Mouse (Mus musculus) lung, postnatal 0 days (tissue): Measurements from ENCODE around the gene Gm20388. TPM values are rescaled to one million over a fixed set of nuclear protein-coding genes. Genes with fewer than 3 reads are reported as not detected.

Experiments
- ATAC-seq: fragments of 200-750 bp; cut with Nextera tagmentation; 2 replicates; pipeline ENCODE4 v1.8.0; 2017; ENCODE audit warnings: moderate library complexity
- DNase-seq: peaks from one replicate; pipeline ENCODE4 v3.0.0-alpha.2; 2016; ENCODE audit warnings: low spot score
- H3K27ac ChIP-seq: fragments of 300-500 bp; sonication (generic); 2 replicates; pipeline ENCODE4 v1.5.1; 2014; ENCODE audit warnings: antibody characterized with exemption, mild to moderate bottlenecking, low read length, mixed read lengths
- H3K27me3 ChIP-seq: fragments of 300-500 bp; sonication (generic); replicated peaks from 2 replicates; pipeline ENCODE4 v1.6.1; 2014; ENCODE audit warnings: low read length, mixed read lengths; ENCODE audit not compliant: insufficient read depth
- H3K36me3 ChIP-seq: fragments of 300-500 bp; sonication (generic); 2 replicates; pipeline ENCODE4 v1.6.1; 2014; ENCODE audit warnings: low read length, mixed read lengths; ENCODE audit not compliant: insufficient read depth
- H3K4me1 ChIP-seq: fragments of 300-500 bp; sonication (generic); 2 replicates; pipeline ENCODE4 v1.6.1; 2014; ENCODE audit warnings: antibody characterized with exemption, low read depth, low read length, mixed read lengths; ENCODE audit not compliant: insufficient read depth
- H3K4me2 ChIP-seq: fragments of 300-500 bp; sonication (generic); replicated peaks from 2 replicates; pipeline ENCODE4 v1.6.1; 2014; ENCODE audit warnings: low read depth, mild to moderate bottlenecking, low read length, moderate library complexity, mixed read lengths
- H3K4me3 ChIP-seq: fragments of 300-500 bp; sonication (generic); 2 replicates; pipeline ENCODE4 v1.5.1; 2014; ENCODE audit warnings: low read depth, low read length
- H3K9ac ChIP-seq: fragments of 300-500 bp; sonication (generic); replicated peaks from 2 replicates; pipeline ENCODE4 v1.6.1; 2014; ENCODE audit warnings: low read depth, mild to moderate bottlenecking
- H3K9me3 ChIP-seq: fragments of 300-500 bp; sonication (generic); 2 replicates; pipeline ENCODE4 v1.6.1; 2016; ENCODE audit warnings: low read length, mixed read lengths
- CTCF ChIP-seq: IDR thresholded peaks from 2 replicates; pipeline ENCODE4 v1.5.1; 2016; ENCODE audit warnings: antibody characterized with exemption, mild to moderate bottlenecking
- EP300 ChIP-seq: IDR thresholded peaks from 2 replicates; pipeline ENCODE4 v1.6.1; 2016; ENCODE audit warnings: antibody characterized with exemption, mild to moderate bottlenecking, control low read depth
- WGBS: fragments of 180-500 bp; shearing (Covaris S2); extraction: QIAGEN DNeasy Blood & Tissue Kit; methylation state at CpG from one replicate; pipeline ENCODE4 v1.1.7; 2014; 5-methylcytosine and 5-hydroxymethylcytosine counted together
- polyA plus RNA-seq: library from polyadenylated mRNA; unstranded; fragments of >200 nt; fragmentation: Nextera tagmentation; extraction: Ambion mirVana; gene quantifications from 2 replicates; pipeline ENCODE4 v1.2.1, GENCODE M21; 2015

The Gm20388 gene
- polyA plus RNA-seq, 1 experiment from 2014 or later: not detected

- H3K27ac ChIP-seq: no peak overlapping the region
- H3K9ac ChIP-seq: no peak overlapping the region
- H3K4me2 ChIP-seq: no peak overlapping the region
- WGBS: 42% methylated on average over 18 of the region's 18 CpGs
- no peaks in the 10 kb centered on the region for H3K27me3 ChIP-seq
- no peak overlapping the region for H3K4me3 ChIP-seq
- no peaks in the 10 kb centered on the region for H3K9me3 ChIP-seq
- TF ChIP-seq EP300 (no peak), CTCF (no peak)
- H3K36me3 ChIP-seq: no peaks in the 10 kb centered on the region
- H3K4me1 ChIP-seq: no peaks in the 10 kb centered on the region
- ATAC-seq: peak; percentile 56
- DNase-seq: peak; percentile 60
These were observed 4160.0 kb downstream of the Gm20388 start for GRCm38 (mm10) chr8:124070363-124071324.

GRCm38 (mm10) chr8:124075977-124076376 lies 4165.3 kb downstream of the Gm20388 start:
- H3K36me3 ChIP-seq: no peaks in the 10 kb centered on the region
- no peak for DNase-seq
- no peaks in the 10 kb centered on the region for H3K9me3 ChIP-seq
- no peaks in the 10 kb centered on the region for H3K27me3 ChIP-seq
- no peak for TF ChIP-seq EP300
- no peak for TF ChIP-seq CTCF
- no peak overlapping the region for H3K9ac ChIP-seq
- no peak for ATAC-seq
- H3K4me1 ChIP-seq: no peaks in the 10 kb centered on the region
- 40% methylated on average over 8 of the region's 8 CpGs for WGBS
- H3K4me3 ChIP-seq: no peak overlapping the region
- no peak overlapping the region for H3K27ac ChIP-seq
- no peak overlapping the region for H3K4me2 ChIP-seq

- WGBS: 46% methylated on average over 3 of the region's 3 CpGs
These were observed 4165.8 kb downstream of the Gm20388 start for GRCm38 (mm10) chr8:124076416-124076815.

GRCm38 (mm10) chr8:124077377-124077776 lies 4166.7 kb downstream of the Gm20388 start:
- H3K4me2 ChIP-seq: no peak overlapping the region
- no peak overlapping the region for H3K27ac ChIP-seq
- ATAC-seq (no peak), DNase-seq (no peak)
- TF ChIP-seq CTCF: no peak
- TF ChIP-seq EP300: no peak
- H3K9ac ChIP-seq: no peak overlapping the region
- H3K4me3 ChIP-seq: no peak overlapping the region
- no peaks in the 10 kb centered on the region for H3K27me3 ChIP-seq
- WGBS: 67% methylated on average over 8 of the region's 8 CpGs
- no peaks in the 10 kb centered on the region for H3K36me3 ChIP-seq
- H3K4me1 ChIP-seq: no peaks in the 10 kb centered on the region
- no peaks in the 10 kb centered on the region for H3K9me3 ChIP-seq

More at GRCm38 (mm10) chr8:124076416-124076815, 4165.8 kb downstream of the Gm20388 start:
- no peak overlapping the region for H3K9ac ChIP-seq
- H3K4me2 ChIP-seq: no peak overlapping the region
- no peaks in the 10 kb centered on the region for H3K27me3 ChIP-seq
- H3K36me3 ChIP-seq: no peaks in the 10 kb centered on the region
- H3K9me3 ChIP-seq: no peaks in the 10 kb centered on the region
- ATAC-seq (no peak), DNase-seq (no peak)
- H3K27ac ChIP-seq: no peak overlapping the region
- no peaks in the 10 kb centered on the region for H3K4me1 ChIP-seq
- no peak overlapping the region for H3K4me3 ChIP-seq
- TF ChIP-seq EP300 (no peak), CTCF (no peak)

GRCm38 (mm10) chr8:124077998-124078397 lies 4167.4 kb downstream of the Gm20388 start:
- 74% methylated on average over 10 of the region's 10 CpGs for WGBS
- Histone ChIP-seq H3K4me1 (no peaks in the 10 kb centered on the region), H3K4me3 (no peak overlapping the region), H3K9ac (no peak overlapping the region), H3K27me3 (no peaks in the 10 kb centered on the region), H3K4me2 (no peak overlapping the region), H3K36me3 (no peaks in the 10 kb centered on the region), H3K27ac (no peak overlapping the region), H3K9me3 (no peaks in the 10 kb centered on the region)
- peak; percentile 56 for TF ChIP-seq CTCF
- TF ChIP-seq EP300: no peak
- ATAC-seq (no peak), DNase-seq (no peak)

- H3K4me3 ChIP-seq: no peak overlapping the region
- H3K27me3 ChIP-seq: no peaks in the 10 kb centered on the region
- H3K4me1 ChIP-seq: no peaks in the 10 kb centered on the region
- H3K27ac ChIP-seq: no peak overlapping the region
- TF ChIP-seq EP300 (no peak), CTCF (no peak)
- no peaks in the 10 kb centered on the region for H3K9me3 ChIP-seq
- H3K4me2 ChIP-seq: no peak overlapping the region
- WGBS: 62% methylated on average over 7 of the region's 7 CpGs
- ATAC-seq (no peak), DNase-seq (no peak)
- no peak overlapping the region for H3K9ac ChIP-seq
- H3K36me3 ChIP-seq: no peaks in the 10 kb centered on the region
These were observed 4168.3 kb downstream of the Gm20388 start for GRCm38 (mm10) chr8:124078969-124079368.
